Mouse (Mus musculus) kidney, postnatal 25 days (tissue): Measurements from ENCODE around the gene Higd1c.

Source experiments
- DNase-seq, 2 experiments: peaks; one replicate each; pipeline ENCODE4 v3.0.0; 2021; ENCODE audit warnings: mixed read lengths in 2 of 2

The Higd1c gene

DNA sequence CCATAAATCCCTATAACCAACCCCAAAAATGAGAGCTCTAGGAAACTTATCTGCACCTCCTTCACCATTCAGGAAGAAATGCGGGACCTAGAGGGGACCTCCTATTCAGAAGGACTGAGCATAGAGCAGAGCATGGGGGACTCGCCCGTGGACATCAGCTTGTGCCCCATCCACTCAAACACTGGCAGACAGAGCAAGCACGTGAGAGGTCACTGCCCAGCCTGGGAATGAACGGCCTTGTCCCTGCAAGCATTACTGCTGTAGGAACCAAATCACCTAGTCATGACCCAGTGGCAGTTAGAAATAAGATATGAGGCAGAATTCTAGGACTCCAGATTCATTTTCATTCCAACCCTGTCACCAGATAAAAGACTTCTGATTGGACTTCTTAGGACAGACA lies 47.4 kb downstream of the Higd1c start:
- DNase-seq = peak in 1 of 2 experiments; percentile 69

DNA sequence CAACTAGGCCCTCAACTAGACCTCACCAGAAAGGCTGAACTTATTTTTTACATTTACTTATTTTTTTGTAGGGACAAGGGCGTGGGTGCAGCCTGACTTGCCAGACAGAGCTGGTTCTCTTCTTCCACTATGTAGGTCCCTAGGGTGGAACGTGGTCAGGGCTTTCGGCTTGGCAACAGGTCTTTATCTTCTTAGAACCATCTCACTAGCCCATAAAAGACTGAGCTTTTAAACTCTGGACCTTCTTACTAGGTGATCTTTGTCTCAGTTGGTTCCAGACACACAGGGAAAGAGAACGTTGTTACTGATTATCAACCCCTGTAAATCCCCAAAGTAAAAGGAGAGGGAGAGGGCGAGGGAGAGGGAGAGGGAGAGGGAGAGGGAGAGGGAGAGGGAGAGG lies 49.0 kb downstream of the Higd1c start:
- DNase-seq = no peak

DNA sequence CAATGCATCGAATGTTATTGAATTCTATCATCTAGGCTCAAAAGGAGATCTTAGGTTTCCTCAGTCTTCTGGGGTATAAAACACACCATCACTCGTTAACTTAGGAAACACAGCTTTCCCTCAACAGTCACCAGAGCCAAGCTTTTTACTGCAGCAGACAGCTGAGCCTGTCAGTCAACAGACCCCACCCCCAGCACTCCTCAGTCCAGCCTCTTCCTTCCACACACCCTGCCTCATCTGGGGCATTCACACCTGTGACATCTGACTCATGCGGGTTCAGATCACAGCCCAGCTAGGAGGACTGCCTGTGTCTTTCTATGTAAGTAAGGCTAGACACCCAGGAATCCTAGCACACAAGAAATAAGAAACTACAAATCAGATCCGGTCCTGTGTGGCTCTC lies 49.7 kb downstream of the Higd1c start:
- peak; percentile 52 to 76 for DNase-seq

DNA sequence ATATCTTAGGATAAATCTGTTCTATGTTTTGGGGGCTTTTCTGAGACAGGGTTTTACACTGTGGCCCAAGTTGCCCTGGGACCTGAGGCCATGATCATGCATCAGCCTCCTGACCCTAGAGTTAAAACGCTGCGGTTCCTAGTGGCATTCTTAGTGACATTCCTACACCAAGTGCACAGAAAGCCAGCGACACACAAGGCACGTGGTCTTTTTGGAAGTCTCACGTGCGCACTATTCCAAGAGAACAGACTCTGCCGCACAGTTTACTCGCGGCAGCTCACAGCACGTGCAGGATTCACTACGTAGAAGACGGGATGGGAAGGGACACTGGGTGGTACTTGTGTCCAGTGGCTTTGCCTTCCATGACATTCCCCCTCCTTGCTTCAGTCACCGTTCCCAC lies 50.6 kb downstream of the Higd1c start:
- no peak for DNase-seq

DNA sequence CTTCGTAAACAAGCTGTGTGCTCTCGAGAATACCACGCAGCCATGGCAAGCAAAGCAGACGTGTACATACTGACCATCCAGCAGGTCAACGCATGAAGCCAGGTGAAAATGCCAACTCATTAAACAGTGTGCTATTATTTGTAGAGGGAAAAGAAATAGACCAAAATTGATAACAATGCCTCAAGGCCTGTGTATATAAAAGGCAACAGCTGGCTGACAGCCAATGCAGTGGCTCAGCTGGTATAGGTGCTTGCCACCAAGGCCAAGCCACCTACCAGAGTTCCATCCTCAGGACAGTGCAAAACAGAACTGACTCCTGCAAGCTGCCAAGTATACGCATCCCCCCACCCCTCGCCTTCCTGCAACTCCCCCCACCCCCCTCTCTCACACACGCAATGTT lies 51.3 kb downstream of the Higd1c start:
- peak in 1 of 2 experiments; percentile 67 for DNase-seq

DNA sequence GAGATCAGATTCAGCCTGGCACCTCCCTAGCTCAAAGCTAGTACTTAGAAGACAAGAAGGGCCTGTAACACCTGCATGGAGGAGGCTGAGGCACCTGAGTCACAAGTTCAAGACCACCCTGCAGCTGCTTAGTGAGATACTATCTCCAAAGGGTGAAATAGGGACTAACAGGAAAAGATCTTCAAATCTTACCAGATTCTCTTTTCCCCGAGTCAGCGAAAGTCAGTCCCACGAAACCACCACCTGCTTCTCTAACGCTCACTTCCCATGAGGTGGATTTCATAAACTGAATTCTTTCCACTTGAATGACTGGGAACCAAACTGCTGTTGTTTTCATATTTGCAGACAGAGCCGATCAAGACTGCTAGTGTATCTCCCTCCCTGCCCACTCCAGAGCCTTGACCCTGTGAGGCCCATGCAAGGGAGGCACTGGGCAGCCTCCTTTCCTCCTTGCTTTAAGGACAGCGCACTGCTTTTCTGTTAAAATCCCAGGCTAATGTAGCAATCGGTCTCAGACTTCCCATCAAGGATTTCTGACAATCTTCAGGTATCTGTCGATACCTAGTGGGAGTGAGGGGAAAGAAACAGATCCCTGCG lies 53.6 kb downstream of the Higd1c start:
- DNase-seq = no peak

DNA sequence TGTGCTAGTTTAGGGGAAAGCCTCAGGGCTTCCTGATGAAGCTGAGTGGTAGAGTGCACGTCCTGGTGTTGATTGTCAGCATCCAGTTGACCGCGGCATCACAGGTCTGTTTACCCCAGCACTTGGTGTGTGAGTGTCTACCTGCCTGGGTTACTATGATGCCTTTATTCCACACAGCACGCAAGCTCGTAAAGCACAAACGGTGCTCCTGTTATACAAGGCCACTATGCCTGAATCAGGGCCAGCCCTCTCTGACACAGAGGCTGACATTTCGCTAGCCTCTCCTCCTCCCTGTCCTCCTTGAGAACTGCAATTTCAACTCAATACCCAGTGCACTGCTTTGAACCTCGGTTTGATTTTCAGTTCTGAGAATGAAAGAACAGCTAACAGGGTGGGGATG lies 55.0 kb downstream of the Higd1c start:
- DNase-seq = no peak

DNA sequence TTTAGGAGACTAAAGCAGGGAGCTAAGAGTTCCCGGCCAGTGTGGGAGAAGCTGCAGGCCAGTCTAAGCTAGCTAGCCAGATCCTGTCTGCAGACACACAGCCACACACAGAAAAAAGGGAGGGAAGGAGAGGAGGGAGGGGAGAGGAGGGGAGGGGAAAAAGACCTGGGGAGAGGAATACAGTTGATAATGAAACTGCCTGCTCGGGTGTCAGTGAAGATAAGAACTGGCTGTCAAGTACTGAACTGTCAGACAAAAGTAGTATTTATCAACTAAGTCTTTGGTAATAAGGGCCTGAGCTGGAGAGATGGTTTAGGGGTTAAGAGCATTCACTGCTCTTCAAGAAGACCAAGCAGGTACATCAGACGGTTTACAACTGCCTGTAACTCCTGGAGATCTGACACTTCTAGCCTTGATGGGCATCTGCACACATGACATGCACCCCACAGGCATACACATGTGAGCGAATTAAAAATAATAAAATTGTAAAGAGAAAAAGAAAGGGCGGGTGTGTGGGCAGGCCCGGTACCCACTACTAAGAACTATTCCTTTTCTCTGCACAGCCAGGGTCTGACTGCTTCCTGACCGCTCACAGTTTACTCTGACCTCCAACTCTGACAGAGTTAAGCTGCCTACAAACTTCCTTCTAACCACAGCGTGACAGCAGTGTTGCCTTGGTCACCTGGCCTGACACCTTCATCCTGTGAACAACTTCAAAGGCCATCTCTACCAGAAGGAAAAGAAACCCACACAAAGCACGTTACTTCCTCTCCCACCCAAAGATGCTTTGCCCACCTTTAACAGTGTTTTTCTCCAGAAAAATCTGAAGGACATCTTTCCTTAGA lies 55.8 kb downstream of the Higd1c start:
- DNase-seq = no peak

DNA sequence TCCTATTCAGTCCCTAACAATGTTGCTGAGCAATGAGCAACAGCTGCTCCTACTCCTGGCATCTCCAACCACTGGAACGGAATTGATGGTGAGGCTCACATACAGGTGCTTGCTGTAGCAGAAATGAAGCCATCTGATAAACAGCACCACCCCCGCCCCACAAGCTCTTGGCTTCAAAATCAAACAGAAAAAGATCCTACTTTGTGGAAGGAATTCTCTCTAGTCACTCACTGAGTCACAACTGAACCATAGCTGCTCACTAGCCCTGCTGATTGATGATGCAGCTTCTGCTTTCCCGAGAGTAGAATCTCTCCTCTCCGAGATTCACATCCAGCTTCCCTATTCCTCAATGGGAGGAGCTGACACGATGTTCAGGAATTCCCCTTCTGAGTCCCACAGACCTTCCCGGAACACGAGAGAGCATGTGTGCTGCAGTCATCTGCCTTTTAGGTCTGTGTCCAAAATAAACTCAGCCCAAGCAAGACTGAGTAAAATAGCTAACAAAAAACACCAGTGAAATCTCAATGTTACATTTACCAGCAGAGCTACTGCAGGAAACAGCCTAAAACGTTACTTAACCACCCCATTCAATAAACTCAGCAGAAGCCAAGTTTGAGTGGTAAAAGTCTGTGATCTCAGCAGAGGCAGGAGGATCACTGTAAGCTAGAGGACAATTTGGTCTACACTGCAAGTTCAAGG lies 56.9 kb downstream of the Higd1c start:
- DNase-seq = no peak

DNA sequence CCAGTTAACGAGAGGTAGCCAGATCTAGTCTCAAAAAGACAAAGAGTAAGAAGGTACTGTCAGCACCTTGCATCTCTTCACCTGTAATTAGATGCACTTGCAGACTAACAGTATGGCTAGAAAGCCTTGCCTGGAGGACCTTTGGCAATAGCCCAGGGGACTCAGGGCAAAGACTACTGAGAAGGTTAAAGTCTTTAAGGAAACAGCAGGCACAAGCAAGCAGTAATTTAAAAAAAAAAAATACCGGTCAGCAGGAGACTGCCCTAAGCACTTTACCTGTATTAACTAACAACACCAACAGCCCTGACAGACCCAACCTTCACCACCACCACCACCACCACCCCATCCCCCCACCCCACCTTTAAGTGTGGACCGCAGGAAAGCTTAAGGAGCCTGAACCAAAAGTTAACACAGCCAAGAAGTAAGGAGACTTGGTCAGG lies 57.4 kb downstream of the Higd1c start, which contains the start of gene Gm5475:
Gm5475 (plus strand) TSS at position 390 of the 440 bp plus-strand sequence.
- DNase-seq = peak; percentile 85 to 89

DNA sequence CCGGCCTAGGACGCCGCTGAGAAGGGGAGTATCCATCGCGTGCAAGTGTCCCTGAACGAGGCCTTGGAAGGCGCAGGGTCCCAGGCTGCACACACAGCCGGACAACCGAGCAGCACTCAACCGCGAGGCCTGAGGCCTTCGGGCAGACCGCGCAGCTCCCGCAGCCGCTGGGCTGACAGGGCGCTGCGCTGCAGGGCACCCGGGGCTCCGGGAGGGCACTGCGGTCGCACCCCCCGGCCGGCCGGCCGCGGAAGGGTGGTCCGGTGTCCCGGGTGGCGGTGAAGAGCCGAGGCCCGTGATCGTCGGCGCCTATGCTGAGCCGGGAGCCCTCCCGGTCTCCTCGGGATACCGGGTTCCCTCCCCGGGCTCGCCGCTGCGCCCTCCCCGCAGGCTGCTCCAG lies 58.1 kb downstream of the Higd1c start:
- DNase-seq = peak in 1 of 2 experiments; percentile 64

DNA sequence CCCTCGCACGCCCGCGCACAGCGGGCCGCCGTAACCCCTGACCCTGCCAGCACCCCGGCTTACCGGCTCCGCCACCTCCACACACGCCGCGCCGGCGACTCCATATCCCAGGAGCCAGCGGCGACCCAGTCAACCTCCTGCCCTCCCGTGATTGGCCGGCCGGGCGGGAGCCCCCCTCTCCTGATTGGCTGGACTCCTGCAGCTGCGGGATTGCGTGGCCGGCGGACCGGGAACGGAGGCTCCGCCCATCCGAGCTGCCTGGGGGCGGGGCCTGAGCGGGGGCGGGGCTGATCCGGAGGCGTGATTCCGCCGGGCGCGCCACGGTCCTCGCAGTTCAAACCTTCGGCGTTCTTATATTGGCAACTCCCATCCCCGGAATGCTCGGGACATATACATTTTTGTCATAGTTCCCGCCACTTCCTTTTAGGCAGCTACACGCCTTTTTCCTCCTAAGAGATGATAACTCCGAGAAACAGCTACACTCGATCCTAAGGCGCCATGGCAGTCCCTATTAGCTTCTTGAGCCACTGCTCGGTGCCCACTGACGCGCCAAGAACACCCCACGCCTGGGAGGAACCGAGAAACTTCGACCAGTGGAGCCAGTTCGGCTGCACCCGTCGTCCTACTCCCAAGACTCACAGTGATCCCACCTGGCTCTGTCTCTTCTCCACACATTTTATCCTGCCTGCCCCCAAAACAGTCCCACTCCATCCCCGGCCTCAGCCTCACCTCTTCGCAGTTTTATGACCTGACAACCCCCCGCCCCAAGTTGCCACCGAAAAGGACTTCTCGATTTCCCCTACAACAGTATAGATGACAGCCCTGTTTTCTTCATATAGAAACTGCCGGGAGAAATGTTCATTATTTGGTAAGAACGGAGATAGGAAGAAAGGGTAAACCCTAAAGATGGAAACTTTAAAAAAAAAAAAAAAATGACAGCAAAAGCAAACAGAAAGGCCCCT lies 58.8 kb downstream of the Higd1c start:
- peak; percentile 96 to 99 for DNase-seq

DNA sequence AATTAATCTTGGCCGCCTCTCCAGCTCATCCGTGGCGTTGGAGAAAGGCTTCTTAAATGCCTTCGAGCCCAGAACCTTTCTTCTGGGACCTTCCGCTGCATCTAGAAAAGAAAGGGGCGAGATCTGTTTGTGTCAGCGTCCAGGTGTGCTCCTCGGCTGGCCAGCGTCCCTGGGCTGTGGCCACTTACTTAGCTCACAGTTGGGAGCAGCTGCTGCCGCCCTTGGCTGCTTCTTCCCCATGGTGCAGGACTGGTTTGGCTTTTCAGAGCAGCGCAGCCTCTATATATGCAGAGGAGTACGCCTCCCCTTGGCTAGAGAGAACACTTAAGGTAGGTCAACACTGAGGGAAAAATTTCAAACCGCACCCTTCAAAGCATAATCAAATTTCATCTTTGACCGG lies 59.6 kb downstream of the Higd1c start:
- DNase-seq = peak; percentile 56 to 79

DNA sequence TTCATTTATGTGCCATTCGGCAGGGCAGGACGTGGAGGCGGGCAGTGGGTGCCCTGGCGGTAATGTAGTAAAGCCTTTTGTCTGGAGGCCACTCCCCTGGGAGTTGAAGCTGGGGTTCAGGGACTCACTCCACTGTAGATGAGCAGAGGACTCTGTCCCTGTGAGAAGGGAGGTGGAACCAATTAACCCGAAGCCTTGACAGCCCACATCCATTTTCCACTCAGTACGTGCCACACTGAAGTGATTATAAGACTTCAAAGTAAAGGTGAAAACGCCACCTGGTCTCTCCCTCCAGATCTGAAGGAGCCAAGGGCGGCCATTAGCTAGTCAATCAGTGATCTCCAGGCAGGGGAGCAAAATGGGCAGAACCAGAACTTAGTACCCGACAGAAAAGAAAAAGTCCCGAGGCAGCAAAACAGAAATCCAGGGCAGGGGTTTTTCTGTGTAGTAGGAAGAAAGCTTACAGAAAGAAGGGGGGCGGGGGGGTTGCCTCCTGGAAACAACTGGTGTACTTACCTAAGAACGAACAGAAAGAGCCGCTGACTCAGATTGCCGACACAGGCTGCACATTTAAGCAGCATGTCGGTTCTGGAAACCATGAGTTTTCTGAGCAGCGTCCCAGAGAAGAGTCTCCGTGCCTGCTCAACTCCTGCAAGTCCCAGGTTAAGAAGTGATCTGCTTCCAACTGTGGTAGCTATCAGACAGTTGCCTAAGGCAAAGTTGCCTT lies 60.2 kb downstream of the Higd1c start, which contains the start of gene Slc11a2:
Slc11a2 (minus strand) TSS at position 677 of the 727 bp plus-strand sequence.
- DNase-seq = peak; percentile 60 to 84

DNA sequence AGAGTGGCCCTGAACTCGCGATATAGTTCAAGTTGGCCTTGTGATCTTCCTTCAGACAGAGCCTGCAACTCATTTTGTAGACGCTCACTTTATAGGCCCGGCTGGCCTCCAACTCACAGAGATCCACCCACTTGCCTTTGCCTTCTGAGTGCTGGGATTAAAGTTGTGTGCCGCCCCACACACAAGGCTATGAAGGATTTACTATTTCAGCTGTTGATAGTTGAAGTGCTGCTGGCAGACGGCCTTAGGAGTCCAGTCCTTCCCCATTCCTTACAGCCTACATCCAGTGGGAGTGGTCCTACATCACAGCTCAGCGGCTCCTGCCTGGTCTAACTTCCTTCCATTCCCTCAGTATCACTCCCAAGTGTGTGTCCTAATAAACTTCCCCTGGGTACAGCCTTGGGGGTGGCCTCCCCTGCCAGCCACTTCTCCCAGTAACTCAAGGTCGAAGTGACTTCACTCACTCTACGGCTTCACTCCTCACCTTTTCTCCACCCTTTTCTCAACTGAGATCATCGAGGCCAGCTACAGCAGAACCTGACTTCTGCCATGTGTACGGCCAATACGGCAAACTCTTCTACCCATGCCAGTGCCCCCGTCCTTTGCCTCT lies 64.1 kb downstream of the Higd1c start:
- DNase-seq = no peak

DNA sequence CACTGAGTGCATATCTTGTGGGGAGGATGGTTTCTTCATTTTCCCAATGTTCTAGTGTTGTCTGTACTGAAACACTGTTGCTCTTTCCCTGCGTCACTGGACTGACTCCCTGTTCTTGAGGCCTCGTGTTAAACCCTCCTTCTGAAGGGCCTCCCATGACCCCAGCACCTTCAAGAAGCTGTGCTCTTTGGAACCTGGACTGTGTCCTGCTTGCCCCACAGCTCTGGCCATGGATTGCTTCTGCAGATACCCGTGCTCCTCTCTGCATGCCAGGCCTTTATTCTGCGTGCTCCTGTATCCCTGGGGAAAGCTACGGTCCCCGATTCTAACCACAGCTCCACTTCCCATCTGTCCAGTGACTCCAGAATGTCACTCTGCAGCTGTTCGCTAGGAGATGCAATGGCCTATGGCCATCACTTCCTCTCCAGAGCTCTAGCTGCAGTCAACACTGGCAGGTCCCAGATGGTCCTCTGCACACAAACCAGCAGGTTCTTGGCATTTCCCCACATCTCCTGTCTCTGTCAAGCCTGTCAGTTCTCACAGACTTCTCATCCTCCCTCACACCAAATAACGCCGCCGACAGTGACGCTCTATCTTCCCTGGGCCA lies 65.7 kb downstream of the Higd1c start:
- DNase-seq = peak; percentile 40 to 84

DNA sequence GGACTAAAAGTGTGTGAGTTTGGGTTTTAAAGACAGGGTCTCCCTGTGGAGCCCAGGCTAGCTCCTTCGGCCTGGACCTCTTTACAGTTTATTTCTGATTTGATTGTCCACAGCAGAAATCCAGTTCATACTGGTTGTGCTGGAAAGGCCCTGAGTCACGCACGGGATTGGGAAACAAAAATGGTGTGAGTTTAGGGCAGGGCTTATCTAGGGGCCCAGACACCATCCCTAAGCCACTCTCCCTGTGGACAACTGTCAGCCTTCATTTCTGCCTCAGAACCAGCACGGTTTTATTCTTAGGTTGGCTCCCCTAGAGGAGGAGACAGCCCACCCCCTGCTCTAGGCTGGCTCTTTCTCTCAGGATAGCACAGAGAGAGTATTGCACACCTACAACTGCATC lies 68.9 kb downstream of the Higd1c start:
- DNase-seq = no peak
